Mouse (Mus musculus) hindbrain, embryonic 16.5 days (tissue): ENCODE data around the gene Prdm15. TPM values are rescaled to one million over a fixed set of nuclear protein-coding genes. Genes with fewer than 3 reads are reported as not detected.

ENCODE experiments used
- microRNA-seq: library from miRNA; unstranded; fragments of <30 nt; microRNA quantifications from one replicate; pipeline ENCODE4, GENCODE M21; 2017
- polyA plus RNA-seq: library from polyadenylated mRNA; unstranded; fragments of >200 nt; fragmentation: Nextera tagmentation; extraction: Ambion mirVana; gene quantifications from 2 replicates; pipeline ENCODE4 v1.2.1, GENCODE M21; 2015

Gene Prdm15
- polyA plus RNA-seq, 1 experiment from 2014 or later: 8.5 TPM

Small RNAs within 50 kb of the gene (microRNA-seq; reads per million reads assigned to microRNA genes)
- not detected for gene Mir6964

Other genes with a start within 250 kb of the Prdm15 start
- 0.11 and 0.27 TPM in 2 replicates for gene Tmprss2, start 240.7 kb downstream of the Prdm15 start, polyA plus RNA-seq
- 0.85 and 0.93 TPM in 2 replicates for gene Ripk4, start 88.1 kb downstream of the Prdm15 start, polyA plus RNA-seq
- gene C2cd2, start 110.7 kb upstream of the Prdm15 start, polyA plus RNA-seq: 17.9 and 19.4 TPM in 2 replicates
- 11.0 and 12.0 TPM in 2 replicates for gene Zbtb21, start 110.8 kb upstream of the Prdm15 start, polyA plus RNA-seq
- gene B230307C23Rik, start 145.5 kb upstream of the Prdm15 start, polyA plus RNA-seq: 14.6 and 19.2 TPM in 2 replicates
- 12.8 TPM in 2 replicates for gene A630089N07Rik, start 230.6 kb upstream of the Prdm15 start, polyA plus RNA-seq